Mouse (Mus musculus) liver, adult 2 months (tissue): ENCODE data around the gene Tc2n. TPM values are rescaled to one million over a fixed set of nuclear protein-coding genes. Genes with fewer than 3 reads are reported as not detected.
"Not testable (repeated sequence)": the region's sequence is repeated elsewhere in the genome, so short reads cannot be mapped to it uniquely, and the experiment has no call there.

ENCODE experiments used
- DNase-seq: peaks from one replicate; pipeline ENCODE4 v3.0.0-alpha.2; 2011; ENCODE audit warnings: low read depth, low spot score; ENCODE audit errors: extremely low read depth
- H3K27ac ChIP-seq: fragments of 200-500 bp; replicated peaks from 2 replicates; pipeline ENCODE4 v1.5.1; 2012; ENCODE audit warnings: low read depth, mild to moderate bottlenecking, control low read depth, inconsistent platforms, low read length; ENCODE audit not compliant: insufficient read depth
- H3K27me3 ChIP-seq: fragments of 200-500 bp; 2 replicates; pipeline ENCODE4 v1.6.1; 2012; ENCODE audit warnings: mild to moderate bottlenecking, moderate library complexity, low read length, inconsistent platforms; ENCODE audit not compliant: control insufficient read depth, insufficient read depth
- H3K36me3 ChIP-seq: fragments of 200-500 bp; 2 replicates; pipeline ENCODE4 v1.6.1; 2012; ENCODE audit warnings: low read length, inconsistent platforms; ENCODE audit not compliant: control insufficient read depth, insufficient read depth
- H3K4me1 ChIP-seq: fragments of 200-500 bp; 2 replicates; pipeline ENCODE4 v1.6.1; 2011; ENCODE audit warnings: low read length; ENCODE audit not compliant: control insufficient read depth, insufficient read depth
- H3K4me3 ChIP-seq: fragments of 200-500 bp; 2 replicates; pipeline ENCODE4 v1.5.1; 2011; ENCODE audit warnings: low read depth, mild to moderate bottlenecking, control low read depth, low read length, moderate library complexity; ENCODE audit not compliant: insufficient read depth
- H3K79me2 ChIP-seq: fragments of 200-500 bp; 2 replicates; pipeline ENCODE4 v1.6.1; 2012; ENCODE audit warnings: inconsistent platforms, mild to moderate bottlenecking, low read length, moderate library complexity; ENCODE audit not compliant: control insufficient read depth, insufficient read depth
- H3K9ac ChIP-seq: fragments of 200-500 bp; 2 replicates; pipeline ENCODE4 v1.6.1; 2012; ENCODE audit warnings: low read depth, mild to moderate bottlenecking, control low read depth, inconsistent platforms, low read length
- CTCF ChIP-seq: fragments of 200-500 bp; IDR thresholded peaks from 2 replicates; pipeline ENCODE4 v1.5.1; 2011; ENCODE audit warnings: low read depth, low read length, control low read depth
- POLR2A ChIP-seq: fragments of 200-500 bp; IDR thresholded peaks from 2 replicates; pipeline ENCODE4 v1.6.1; 2011; ENCODE audit warnings: low read length, control low read depth; ENCODE audit not compliant: insufficient read depth; ENCODE audit errors: extremely low read depth
- whole genome bisulfite sequencing: fragments of 180-500 bp; shearing (Covaris S2); methylation state at CpG from one replicate; pipeline ENCODE4 v1.1.7; 2018; 5-methylcytosine and 5-hydroxymethylcytosine counted together
- polyA plus RNA-seq: library from polyadenylated mRNA; depleted of rRNA; stranded (reverse); fragments of >200 nt; gene quantifications from 2 replicates; pipeline ENCODE4 v1.2.3, GENCODE M21; 2012; rRNA removed
- total RNA-seq: library from RNA; depleted of rRNA; stranded (reverse); fragments of >200 nt; gene quantifications from 2 replicates; pipeline ENCODE4 v1.2.3, GENCODE M21; 2014; rRNA removed

Gene Tc2n
- total and polyA plus RNA-seq, 2 experiments, result 0.22 to 1.8 TPM

DNA sequence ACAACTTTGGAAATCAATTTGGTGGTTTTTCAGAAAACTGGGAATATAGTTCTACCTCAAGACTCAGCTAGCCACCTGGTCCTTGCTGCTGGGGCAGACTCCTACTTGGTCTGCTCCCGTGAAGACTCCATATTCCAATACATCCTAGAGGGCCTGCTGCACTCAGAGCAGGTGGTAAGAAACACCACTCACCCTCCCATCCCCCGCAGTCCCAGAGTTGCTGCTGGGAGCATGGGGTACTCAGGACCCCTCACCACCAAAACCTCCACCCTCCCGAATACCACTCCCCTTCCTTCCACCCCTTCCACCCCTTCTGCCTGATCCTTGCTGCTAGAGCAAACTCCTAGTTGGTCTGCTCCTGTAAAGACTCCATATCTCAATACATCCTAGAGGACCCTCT is 19.1 kb downstream of the Tc2n start:
- WGBS, result 86% methylated on average over 3 of the region's 3 CpGs

GRCm38 (mm10) chr12:101696521-101696920 is 21.8 kb downstream of the Tc2n start:
- Histone ChIP-seq H3K4me1 (no peaks in the 10 kb centered on the region), H3K4me3 (no peak overlapping the region), H3K27ac (no peak overlapping the region), H3K79me2 (no peaks in the 10 kb centered on the region), H3K36me3 (no peaks in the 10 kb centered on the region), H3K27me3 (no peaks in the 10 kb centered on the region), H3K9ac (no peak overlapping the region)
- DNase-seq, result no peak
- 82% methylated on average over 1 of the region's 1 CpGs for WGBS
- TF ChIP-seq CTCF (no peak), POLR2A (no peak)

More for the DNA sequence above, 19.1 kb downstream of the Tc2n start:
- Histone ChIP-seq H3K4me1 (no peaks in the 10 kb centered on the region), H3K79me2 (no peaks in the 10 kb centered on the region), H3K4me3 (no peak overlapping the region), H3K36me3 (no peaks in the 10 kb centered on the region), H3K27ac (no peak overlapping the region), H3K9ac (no peak overlapping the region), H3K27me3 (no peaks in the 10 kb centered on the region)
- DNase-seq, result no peak
- TF ChIP-seq POLR2A (no peak), CTCF (no peak)

- no peak overlapping the region for H3K9ac ChIP-seq
- no peak for DNase-seq
- H3K36me3 ChIP-seq, result no peaks in the 10 kb centered on the region
- H3K79me2 ChIP-seq, result no peaks in the 10 kb centered on the region
- no peaks in the 10 kb centered on the region for H3K27me3 ChIP-seq
- H3K4me1 ChIP-seq, result no peaks in the 10 kb centered on the region
- TF ChIP-seq CTCF (no peak), POLR2A (no peak)
- H3K4me3 ChIP-seq, result no peak overlapping the region
- H3K27ac ChIP-seq, result no peak overlapping the region
- WGBS, result 57% methylated on average over 2 of the region's 2 CpGs
Measured at GRCm38 (mm10) chr12:101680538-101680937, 37.8 kb downstream of the Tc2n start.

DNA sequence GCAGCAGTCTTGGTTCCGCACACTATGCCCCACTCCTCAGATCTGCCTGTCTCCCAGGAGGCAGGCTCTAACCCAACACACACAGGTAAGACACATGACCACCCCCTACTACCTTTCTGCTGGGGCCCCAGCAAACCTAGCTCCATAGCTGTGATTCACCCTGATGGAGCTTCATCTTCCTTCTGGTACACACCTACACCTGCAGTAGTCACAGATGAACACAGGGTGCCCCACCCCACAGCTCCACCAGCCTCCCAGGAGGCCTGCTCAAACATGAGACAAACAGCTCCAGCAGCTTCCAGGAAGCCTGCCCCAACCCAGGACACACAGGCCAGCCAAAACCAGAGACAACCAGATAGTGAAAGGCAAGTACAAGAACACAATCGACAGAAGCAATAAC is 50.8 kb downstream of the Tc2n start:
- no peaks in the 10 kb centered on the region for H3K36me3 ChIP-seq
- H3K4me3 ChIP-seq, result no peak overlapping the region
- no peak overlapping the region for H3K9ac ChIP-seq
- no peak for TF ChIP-seq CTCF
- no peak for TF ChIP-seq POLR2A
- no peak overlapping the region for H3K27ac ChIP-seq
- no peaks in the 10 kb centered on the region for H3K79me2 ChIP-seq
- no peak for DNase-seq
- no peaks in the 10 kb centered on the region for H3K4me1 ChIP-seq
- 91% methylated on average over 2 of the region's 2 CpGs for WGBS
- H3K27me3 ChIP-seq, result no peaks in the 10 kb centered on the region

- 97% methylated on average over 1 of the region's 1 CpGs for WGBS
- no peaks in the 10 kb centered on the region for H3K79me2 ChIP-seq
- DNase-seq, result no peak
- no peak overlapping the region for H3K9ac ChIP-seq
- no peaks in the 10 kb centered on the region for H3K27me3 ChIP-seq
- TF ChIP-seq CTCF, result no peak
- no peak for TF ChIP-seq POLR2A
- H3K4me3 ChIP-seq, result no peak overlapping the region
- no peaks in the 10 kb centered on the region for H3K4me1 ChIP-seq
- H3K27ac ChIP-seq, result no peak overlapping the region
- H3K36me3 ChIP-seq, result no peaks in the 10 kb centered on the region
Measured at GRCm38 (mm10) chr12:101633137-101633536, 85.2 kb downstream of the Tc2n start.

DNA sequence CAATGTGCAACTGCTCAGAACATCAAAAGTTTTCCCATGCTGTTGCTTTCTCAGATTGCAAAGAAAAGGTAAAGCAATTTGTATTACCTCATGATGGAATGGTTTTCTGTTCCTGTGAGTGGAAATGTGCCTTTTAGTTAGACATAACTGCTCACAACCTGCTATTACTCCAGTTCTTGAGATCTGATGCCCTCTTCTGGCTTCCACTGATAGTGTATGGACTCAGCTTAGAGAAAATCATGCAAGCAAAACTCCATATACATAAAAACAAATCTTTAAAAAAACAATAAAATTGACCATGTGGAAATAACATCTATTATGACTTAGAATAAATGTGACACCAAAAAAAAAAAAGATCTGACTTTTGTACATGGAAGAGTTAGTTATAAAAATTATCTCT is 111.7 kb downstream of the Tc2n start:
- H3K4me3 ChIP-seq, H3K27me3 ChIP-seq, H3K4me1 ChIP-seq, H3K36me3 ChIP-seq, DNase-seq, H3K27ac ChIP-seq, H3K79me2 ChIP-seq, H3K9ac ChIP-seq: not testable (repeated sequence)

Other genes with a start within 250 kb of the Tc2n start
- gene Fbln5, start 100.5 kb upstream of the Tc2n start, total RNA-seq, result 3.6 and 4.6 TPM in 2 replicates
- 4.8 and 6.3 TPM in 2 replicates for gene Fbln5, start 100.5 kb upstream of the Tc2n start, polyA plus RNA-seq
- 12.4 and 14.8 TPM in 2 replicates for gene Trip11, start 194.7 kb upstream of the Tc2n start, total RNA-seq
- 1.9 and 2.5 TPM in 2 replicates for gene Trip11, start 194.7 kb upstream of the Tc2n start, polyA plus RNA-seq
- gene Atxn3, start 239.7 kb upstream of the Tc2n start, total RNA-seq, result 13.9 and 14.1 TPM in 2 replicates
- gene Atxn3, start 239.7 kb upstream of the Tc2n start, polyA plus RNA-seq, result 2.4 and 2.7 TPM in 2 replicates